Mouse (Mus musculus) adrenal gland, adult 2 months (tissue): Measurements from ENCODE around the gene Crygn. TPM values are rescaled to one million over a fixed set of nuclear protein-coding genes. Genes with fewer than 3 reads are reported as not detected.

Source experiments
- DNase-seq: peaks from one replicate; pipeline ENCODE4 v3.0.0; 2021
- polyA plus RNA-seq: library from polyadenylated mRNA; depleted of rRNA; stranded (reverse); fragments of >200 nt; gene quantifications from 2 replicates; pipeline ENCODE4 v1.2.3, GENCODE M21; 2012
- total RNA-seq, 2 experiments: library from RNA; stranded (reverse); gene quantifications; 2 replicates each; pipeline ENCODE4 v1.2.3; 2021

The Crygn gene
- total and polyA plus RNA-seq, 3 experiments = 3.6 TPM; not detected in 2

DNA sequence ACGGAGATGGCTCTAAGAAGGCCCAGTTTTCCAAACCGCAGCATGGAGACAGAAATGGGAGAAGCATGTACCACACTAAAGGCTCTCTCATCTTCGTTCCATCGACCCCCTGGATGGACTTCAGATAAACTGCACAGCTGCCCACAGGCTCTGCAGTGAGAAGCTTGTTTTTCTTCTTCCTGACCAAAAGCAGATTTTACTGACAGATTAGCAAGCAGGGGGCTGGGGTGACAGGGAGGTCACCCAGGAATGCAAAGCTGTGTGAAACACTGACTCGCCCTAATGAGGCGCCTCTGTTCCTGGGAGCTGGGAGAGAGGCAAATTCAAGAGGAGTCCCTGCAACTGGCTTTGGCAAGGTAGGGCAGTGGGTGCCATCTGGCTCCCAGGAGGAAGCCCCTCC lies 10.3 kb downstream of the Crygn start:
- no peak for DNase-seq

DNA sequence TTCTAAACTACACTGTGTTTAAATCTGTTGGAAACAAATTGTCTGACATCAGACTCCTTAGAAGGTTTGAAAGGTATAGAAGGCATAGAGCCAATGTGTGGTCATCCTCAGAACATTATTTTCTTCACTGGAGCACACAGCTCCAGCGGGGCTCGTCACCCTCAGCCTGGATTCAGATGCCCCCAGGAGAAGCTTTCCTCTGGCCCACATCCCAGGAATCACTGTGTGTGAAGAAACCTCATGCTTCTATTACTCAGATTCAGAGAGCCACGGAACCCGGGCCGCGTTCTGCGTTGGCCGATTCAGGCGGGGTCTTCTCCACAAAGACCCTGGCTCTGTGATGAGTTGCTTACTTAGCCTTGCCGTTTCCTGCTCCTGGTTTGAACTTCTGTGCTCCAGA lies 13.9 kb downstream of the Crygn start:
- no peak for DNase-seq

DNA sequence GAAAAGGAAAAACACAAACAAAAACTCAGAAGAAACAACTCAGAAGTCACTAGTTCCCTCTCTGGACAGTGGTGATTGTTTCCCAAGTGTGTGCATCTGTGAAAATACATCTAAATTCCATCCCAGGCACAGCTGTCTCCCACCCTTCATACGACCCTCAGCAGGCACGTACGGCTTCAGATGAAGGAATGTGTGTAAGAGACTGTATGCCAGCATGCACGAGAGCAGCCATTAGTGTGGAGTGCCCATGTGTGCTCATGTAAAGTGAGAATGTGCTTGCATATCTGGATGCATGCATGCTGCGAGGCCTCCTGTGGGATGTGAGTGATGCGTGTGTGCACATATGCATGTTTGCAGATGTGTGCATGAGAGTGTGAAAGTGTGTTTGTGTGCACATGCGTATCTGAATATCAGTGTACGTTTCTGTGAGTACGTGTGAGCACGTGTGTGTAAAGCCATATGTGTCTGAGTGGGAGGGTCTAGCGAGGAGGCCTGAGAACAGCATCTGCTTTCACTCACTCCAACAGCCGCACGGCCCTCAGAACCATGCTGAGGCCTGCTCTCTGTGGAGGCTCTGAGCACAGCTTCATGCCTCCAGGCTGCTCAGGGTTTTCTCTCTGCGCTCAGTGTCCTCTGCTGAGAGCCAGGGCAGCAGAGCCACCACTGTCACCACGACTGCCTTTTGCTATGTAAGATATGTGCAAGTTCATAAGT lies 16.5 kb downstream of the Crygn start:
- DNase-seq = no peak

DNA sequence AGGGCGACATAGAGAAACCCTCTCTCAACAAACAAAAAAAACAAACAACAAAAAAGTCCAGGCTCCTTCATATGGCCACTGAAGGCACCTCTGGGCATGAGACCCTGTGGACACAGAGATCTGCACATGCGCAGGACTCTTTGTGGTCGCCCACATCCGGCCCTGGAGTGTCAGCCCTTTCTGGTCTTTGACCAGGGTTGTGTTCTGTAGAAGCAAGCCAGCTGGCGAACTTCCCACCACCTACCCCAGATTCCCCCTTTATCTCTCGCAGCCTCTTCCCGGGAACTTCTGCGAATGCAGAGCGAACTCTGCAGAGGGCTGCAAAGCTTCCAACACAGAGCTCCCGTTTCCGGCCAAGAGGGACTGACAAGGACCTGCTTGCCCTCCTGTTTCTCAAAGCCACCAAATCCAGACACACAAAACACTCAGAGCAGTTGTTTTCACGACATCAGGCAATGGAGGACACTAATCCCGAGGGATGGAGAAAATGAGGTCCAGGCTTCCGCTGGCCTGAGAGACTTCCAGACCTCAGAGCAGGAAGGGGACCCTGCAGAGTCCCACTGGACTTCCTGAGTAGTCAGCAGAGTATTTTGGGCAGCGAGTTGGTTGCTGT lies 18.6 kb downstream of the Crygn start:
- peak; percentile 46 for DNase-seq

DNA sequence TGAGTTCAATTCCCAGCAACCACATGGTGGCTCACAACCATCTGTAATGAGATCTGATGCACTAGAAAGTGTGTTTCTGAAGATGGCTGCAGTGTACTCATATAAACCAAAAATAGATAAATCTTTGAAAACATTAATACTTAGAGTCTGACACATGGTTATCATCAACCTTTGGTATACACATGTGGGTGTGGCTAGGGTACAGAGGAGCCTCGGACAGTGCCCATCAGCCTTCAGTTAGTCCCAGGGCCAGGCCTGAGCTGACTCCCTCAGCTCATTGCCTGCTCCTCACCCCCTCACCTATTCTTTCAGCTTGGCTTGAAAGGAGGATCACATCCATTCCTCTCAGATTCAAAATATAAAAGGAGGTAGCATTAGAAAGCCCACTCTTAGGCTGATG lies 19.3 kb downstream of the Crygn start:
- no peak for DNase-seq

DNA sequence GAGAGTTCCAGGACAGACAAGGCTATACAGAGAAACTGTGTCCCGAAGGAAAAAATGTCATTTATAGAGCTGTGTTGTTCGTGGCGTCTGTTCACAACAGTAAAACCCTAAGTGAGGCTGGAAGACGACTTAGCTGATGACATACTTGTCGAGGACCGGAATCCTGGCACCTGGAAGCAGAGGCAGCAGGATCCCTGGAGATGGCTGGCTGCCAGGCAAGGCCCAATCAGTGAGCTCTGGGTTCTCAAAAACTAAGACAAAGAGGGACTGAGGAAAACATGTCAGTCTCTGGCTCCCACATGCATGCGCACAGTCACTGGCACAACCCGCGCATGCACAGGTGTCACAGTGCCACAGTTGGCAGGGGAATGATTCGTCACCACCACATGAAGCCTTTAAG lies 20.2 kb downstream of the Crygn start:
- no peak for DNase-seq

DNA sequence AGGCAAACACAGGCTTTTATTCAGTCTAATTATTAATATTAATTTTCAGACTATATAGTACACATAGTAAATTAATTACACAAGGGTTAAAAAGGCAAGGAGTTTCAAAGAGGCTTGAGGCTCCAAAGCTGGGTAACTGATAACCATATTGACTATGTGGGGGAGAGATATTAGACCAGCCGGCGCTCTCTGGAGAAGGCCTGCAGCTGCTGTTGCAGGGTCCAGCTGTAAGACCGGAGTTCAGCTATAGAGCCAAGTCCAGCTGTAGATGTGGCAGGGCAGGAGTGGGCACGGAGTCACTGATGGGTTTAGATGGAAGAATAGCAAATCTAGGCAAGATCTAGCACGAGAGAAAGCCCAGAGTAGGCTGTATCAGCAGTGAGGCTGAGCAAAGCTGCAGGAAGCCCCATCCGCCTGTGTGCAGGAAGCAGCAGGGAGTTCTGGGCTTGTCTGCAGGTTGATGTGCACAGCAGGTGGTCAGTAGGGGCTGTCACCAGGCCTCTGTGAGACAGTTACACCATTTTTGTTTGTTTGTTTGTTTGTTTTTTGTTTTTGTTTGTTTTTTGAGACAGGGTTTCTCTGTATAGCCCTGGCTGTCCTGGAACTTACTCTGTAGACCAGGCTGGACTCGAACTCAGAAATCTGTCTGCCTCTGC lies 23.9 kb downstream of the Crygn start:
- no peak for DNase-seq

DNA sequence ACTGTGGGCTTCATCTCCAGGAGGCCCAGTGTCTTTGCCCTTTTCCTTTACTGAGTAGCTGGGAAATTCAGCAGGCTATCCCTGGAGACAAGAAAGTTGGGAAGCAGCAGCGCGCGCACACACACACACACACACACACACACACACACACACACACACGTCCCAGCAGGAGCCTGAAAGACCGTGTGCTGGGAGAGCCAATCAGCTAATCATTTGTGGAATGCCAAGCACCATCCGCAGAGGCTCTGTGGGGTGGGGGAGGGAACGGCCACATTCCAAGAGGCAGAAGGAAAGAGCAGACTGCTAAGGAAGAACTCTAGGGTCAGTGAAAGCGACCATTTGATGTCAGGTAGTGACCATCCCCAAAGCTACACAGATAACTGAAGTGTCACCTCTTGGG lies 24.7 kb downstream of the Crygn start:
- no peak for DNase-seq

DNA sequence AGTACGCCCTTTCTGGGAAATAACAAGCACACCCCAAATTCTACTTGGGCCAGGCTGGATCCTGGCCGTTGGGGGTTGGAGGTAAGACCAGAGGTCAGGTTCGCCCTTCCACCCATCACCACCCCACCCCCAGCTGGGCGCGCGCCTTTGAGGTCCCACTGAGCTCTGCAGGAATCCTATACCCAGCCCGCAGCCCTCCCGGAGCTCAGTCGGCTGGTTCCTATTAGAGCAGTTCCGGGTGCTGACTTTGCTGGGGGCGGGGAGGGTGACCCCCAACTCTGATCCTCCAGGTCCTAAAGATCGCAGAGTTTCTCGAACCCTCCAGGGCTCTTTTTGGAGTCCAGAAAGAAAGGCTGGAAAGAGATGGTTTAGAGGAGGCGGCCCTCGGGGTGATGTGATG lies 26.8 kb downstream of the Crygn start:
- DNase-seq = no peak

DNA sequence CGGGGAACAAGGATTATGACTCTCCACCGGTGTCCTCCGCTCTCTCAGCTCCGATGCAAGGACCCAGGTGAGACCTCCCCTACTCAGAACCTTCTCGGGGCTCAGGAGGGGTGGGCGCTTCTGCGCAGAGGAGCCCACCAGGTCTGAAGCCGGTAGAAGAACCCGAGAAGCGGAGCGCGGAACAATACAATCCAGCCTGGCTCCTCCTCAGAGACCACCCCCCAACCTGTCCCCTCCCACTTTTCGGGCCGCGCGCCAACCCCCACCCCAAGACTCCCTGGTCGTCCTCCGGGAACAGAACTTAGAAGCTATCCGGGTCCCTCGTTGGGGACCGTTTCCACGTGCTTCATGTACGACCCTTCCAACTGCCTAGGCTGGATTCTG lies 27.3 kb downstream of the Crygn start, which contains the start of gene Wdr86:
TSS of gene Wdr86 (minus strand) at position 240 of the 384 bp plus-strand sequence.
- DNase-seq = no peak

DNA sequence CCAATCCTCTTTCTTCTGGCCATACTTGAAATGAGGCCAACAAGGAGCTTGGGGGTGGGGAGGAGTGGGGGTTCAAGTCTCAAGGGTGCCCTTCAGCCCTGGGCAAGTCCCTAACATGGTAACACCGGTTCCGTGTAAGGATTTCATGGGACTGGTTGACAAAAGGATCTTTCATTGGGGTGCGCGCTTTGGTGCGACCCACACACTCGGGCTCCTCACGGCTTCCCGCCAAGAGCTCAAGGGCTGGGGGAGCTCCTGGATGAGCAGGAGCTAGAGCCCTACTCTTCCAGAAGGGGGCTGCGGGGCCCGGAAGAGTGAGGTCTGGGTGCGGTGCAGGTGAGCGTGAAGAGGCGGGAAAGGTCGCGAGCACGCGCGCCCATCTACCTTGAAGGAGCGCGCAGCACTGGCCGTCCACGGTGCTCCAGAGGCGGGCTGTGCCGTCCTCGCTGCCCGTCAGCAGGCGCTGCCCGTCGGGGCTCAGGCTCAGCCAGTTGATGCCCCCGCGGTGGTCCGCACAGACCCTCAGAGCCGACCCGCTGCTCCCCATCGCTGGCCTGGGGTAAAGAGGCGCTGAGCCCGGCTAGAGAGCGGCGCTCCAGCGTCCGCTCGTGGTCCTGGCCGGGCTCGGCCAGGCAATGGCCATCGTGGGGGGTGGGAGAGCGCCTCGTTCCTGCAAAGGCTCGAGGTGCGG lies 27.9 kb downstream of the Crygn start:
- no peak for DNase-seq

DNA sequence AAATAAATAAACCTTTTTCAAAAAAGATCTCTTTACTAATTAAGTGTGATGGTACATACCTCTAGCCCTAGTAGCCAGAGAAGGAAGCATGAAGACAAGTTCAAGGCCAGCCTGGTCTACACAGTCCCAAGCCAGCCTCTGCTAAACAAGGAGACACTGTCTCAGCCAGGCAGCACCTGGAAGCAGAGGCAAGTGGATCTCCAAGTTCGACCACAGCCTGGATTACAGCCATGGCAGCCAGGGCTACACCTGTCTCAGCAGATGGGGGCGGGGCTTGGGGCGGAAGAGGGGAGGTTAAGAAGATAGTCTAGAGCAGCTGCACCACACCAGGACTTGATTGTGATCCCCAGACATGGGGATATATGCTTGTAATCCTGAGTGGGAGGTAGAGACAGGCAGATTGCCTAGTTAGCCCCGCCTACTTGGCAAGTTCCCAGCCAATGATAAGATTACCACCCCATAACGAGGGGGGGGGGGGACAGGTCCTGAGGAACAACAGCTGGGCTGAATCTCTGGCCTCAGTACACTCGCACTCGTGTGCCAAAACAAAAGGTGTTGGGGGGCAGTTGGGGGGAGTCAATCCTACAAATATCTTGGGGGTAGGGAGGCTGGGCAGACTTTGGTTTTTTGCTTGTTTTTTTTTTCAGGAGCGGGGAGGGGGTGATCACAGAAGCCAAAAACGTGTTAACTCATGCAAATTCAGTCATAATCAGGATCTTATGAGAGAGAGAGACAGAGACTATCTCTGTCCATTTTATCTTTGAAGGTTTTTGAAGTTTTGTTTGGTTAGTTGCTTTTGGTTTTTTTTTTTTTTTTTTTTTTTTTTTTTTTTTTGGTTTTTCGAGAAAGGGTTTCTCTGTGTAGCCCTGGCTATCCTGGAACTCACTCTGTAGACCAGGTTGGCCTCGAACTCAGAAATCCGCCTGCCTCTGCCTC lies 30.6 kb downstream of the Crygn start:
- no peak for DNase-seq

DNA sequence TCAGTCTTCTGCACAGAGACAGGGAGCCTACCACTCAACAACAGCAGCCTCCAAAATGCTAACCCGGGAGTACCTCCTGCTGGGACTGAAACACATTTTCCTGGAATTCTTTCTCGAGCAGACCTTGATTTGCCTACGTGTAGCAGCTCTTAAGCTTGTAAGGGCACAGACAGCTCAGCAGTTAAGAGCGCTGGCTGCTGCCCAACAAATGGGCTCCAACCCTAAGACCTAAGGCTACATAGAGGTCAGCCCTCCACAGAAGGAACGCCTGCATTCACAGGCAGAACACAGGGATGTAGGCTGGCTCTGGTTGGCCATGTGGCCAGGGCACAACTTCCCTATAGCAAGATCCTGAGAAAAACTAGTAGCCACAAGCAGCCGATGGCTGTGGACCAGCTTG lies 31.9 kb downstream of the Crygn start:
- DNase-seq = no peak

DNA sequence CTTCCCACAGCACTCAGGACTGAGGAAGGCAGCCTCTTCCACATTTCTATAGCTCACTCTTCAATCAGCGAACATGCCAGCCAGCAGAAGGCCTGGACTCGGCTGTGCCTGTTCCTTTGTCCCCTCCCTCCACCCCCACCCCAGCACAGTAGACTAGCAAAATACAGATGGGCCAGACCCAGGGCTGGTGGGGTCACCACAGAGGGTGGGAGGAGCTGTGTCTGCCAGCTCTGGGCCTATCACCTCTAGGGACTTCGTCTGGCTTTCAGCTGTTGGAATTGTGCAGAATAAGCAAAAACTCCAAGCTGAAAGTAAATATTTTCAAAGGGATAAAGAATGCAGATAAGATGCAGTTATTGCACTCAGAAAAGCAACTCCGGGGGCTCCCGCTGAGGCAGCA lies 33.0 kb downstream of the Crygn start:
- DNase-seq = no peak

DNA sequence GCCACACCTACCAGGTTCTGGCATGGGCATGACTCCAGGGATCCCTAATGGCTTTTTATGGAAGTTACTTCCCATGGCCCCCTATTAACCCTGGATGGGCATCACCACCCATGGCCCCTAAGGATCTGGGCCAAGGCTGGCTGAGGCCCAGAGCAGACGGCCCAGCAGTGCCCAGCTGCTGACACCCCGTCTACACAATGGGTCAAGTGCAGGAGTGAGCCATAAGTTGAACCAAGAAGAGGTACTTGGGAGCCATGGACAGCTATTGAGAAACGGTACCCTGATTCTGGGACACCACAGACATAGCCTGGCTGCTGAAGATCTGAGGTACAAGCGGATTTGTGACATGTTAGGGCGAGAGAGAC lies 33.6 kb downstream of the Crygn start:
- DNase-seq = no peak

DNA sequence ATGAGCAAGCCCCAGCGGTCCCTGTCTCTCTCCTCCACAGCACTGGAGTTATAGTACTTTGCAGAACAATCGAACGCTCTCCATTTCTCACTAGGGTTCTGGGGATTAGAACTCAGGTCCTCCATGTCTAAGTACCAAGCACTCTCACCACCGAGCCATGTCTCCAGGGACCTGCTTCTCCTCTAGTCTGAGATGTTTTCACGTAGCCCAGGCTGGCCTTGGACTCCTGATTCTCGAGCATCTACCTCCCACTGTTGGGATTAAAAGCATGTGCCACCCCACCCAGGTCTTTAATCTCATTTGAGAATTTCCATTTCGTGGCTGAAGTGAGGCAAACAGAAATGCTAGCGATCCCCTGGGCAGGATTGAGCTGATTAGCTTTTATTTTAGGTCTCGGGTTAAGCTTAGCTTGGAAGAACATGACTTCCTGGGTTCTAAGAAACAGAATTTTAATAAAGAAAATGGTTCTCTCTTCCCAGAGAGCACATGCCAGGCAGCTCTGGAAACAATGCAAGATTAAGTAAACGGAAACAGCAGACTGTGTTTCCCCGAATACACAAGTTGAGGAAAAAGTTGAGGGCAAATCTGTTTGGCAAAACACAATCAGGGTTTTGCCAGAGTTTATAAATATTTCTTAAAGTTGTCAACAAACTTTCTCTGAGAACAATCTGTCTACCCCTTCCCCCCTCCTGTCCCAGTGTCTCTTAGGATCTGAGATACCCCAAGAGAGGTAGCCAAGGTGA lies 34.1 kb downstream of the Crygn start:
- no peak for DNase-seq

DNA sequence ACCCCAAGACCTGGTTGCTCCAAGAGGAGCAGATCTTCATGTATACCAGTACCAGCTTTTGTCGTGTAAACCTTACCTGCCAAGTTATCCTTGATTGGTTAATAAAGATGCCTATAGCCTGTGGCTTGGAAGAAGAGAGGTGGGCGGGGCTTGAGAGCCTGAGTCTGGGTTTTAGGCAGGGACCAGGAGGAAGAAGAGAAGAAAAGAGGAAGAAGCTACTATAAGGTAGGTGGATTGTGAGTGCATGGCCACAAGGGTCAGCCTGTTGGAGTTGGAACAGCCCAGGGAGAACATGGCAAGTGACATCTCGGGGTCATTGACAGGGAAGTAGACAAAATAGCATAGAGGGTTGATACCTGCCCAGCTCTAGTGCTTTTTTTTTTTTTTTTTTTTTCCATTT lies 38.0 kb downstream of the Crygn start:
- no peak for DNase-seq

DNA sequence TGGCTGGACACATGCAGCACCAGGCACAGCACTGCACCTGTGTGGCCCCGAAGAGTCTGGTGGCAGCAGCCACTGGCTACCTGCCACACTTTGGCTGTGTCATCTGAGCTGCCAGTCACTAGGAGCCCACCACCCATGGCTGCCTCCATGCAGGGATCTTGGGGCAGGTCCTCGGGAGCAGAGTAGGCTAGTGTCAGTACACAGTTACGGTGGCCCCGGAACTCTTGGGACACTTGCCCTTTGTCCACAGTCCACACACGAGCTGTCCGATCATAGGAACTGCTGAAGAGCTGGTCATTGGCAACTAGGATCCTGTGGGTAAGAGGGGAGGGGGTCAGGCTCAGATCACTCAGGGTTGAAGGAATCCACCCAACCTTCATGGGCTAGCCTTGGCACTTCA lies 39.7 kb downstream of the Crygn start:
- DNase-seq = no peak

DNA sequence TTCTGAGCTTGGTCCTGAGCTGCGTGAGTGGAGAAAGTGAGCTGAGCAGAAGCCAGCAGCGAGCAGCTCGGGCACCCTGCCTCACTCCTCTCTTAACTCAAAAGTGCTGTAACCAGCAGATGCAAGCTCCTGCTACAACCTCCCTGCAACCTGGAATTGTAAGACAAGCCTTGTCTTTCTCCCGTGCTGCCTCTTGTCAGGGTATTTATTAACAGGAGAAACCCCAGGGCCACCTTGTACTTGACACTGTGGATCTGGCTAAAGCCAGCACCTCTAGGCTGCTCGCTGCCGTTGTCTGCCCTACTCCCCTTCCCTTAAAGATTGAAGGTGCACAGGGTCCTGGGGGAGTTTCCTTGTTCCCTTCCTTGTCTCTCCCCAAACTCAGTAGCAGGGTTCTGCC lies 43.8 kb downstream of the Crygn start:
- DNase-seq = no peak

DNA sequence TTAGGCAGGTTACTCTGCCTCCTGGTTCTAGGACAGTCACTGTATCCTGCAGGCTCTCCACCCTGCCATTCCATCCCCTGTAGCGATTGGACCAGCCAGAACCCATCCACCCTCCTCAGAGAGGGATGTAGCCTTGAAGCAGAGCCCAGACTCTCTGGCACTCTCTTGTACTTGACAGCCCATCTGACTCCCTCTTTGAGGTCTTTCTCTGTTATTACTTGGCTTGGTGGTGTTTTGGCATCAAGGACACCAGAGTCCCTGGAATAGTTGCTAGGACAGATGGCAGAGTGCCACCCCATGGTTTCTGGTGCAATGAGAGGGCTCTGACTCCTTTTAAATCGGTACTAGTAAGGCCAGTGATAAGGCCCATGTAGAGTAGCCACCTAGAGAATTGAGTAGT lies 44.6 kb downstream of the Crygn start:
- DNase-seq = peak; percentile 84

DNA sequence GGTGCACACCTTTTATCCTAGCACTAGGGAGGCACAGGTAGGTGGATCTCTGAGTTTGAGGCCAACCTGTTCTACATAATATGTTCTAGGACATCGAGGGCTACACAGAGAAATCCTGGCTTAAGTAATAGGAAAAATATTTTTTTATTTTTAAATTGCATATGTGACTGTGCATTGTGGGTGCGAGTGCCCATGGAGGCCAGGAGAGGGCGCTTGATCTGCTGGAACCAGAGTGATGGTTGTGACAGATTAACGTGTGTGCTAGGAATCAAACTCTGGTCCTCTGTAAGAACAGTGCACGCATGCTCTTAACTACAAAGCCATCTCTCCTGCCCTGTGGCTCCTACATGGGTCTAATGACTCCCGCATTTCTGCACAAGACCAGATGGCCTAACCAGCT lies 46.2 kb downstream of the Crygn start:
- DNase-seq = no peak
